Mouse (Mus musculus) telencephalon, adult 2 months (tissue): ENCODE measurements around the gene Vmn2r110.

Source experiments
- DNase-seq: peaks from one replicate; pipeline ENCODE4 v3.0.0-alpha.2; 2011; ENCODE audit warnings: low read depth, low spot score

The Vmn2r110 gene

GRCm38 (mm10) chr17:20596323-20596722 is at the start of gene Vmn2r110:
Gene Vmn2r110, minus strand, starts transcription at chr17:20596423.
- no peak for DNase-seq

GRCm38 (mm10) chr17:20624777-20625176 is 28.6 kb upstream of the Vmn2r110 start, which contains the start of gene Fpr-rs3:
Gene Fpr-rs3, minus strand, starts transcription at chr17:20624877.
- no peak for DNase-seq

- no peak for DNase-seq
Measured at GRCm38 (mm10) chr17:20564656-20565055, 31.6 kb downstream of the Vmn2r110 start, which contains the start of gene Vmn2r109. Gene Vmn2r109, minus strand, starts transcription at chr17:20564756.
